Mouse (Mus musculus) lung, embryonic 15.5 days (tissue): Measurements from ENCODE around the gene Mum1. TPM values are rescaled to one million over a fixed set of nuclear protein-coding genes. Genes with fewer than 3 reads are reported as not detected.

Experiments used
- ATAC-seq: fragments of 200-750 bp; cut with Nextera tagmentation; 2 replicates; pipeline ENCODE4 v1.8.0; 2017; ENCODE audit warnings: moderate number of reproducible peaks, borderline replicate concordance; ENCODE audit not compliant: low FRiP score, low TSS enrichment; ENCODE audit errors: extremely low read depth
- H3K27ac ChIP-seq: fragments of 300-500 bp; sonication (generic); 2 replicates; pipeline ENCODE4 v1.5.1; 2015; ENCODE audit warnings: moderate library complexity, mild to moderate bottlenecking, inconsistent platforms
- H3K27me3 ChIP-seq: fragments of 300-500 bp; sonication (generic); 2 replicates; pipeline ENCODE4 v1.6.1; 2015; ENCODE audit warnings: inconsistent platforms
- H3K36me3 ChIP-seq: fragments of 300-500 bp; sonication (generic); 2 replicates; pipeline ENCODE4 v1.6.1; 2015; ENCODE audit warnings: inconsistent platforms
- H3K4me1 ChIP-seq: fragments of 300-500 bp; sonication (generic); 2 replicates; pipeline ENCODE4 v1.6.1; 2015; ENCODE audit warnings: inconsistent platforms
- H3K4me2 ChIP-seq: fragments of 300-500 bp; sonication (generic); 2 replicates; pipeline ENCODE4 v1.6.1; 2015; ENCODE audit warnings: inconsistent platforms, mild to moderate bottlenecking, moderate library complexity
- H3K4me3 ChIP-seq: fragments of 300-500 bp; sonication (generic); 2 replicates; pipeline ENCODE4 v1.5.1; 2015; ENCODE audit warnings: mild to moderate bottlenecking, inconsistent platforms
- H3K9ac ChIP-seq: fragments of 300-500 bp; sonication (generic); 2 replicates; pipeline ENCODE4 v1.6.1; 2015; ENCODE audit warnings: inconsistent platforms
- H3K9me3 ChIP-seq: fragments of 300-500 bp; sonication (generic); 2 replicates; pipeline ENCODE4 v1.6.1; 2016; ENCODE audit warnings: inconsistent platforms
- WGBS: fragments of 180-500 bp; shearing (Covaris S2); methylation state at CpG from one replicate; pipeline ENCODE4 v1.1.7; 2015; 5-methylcytosine and 5-hydroxymethylcytosine counted together
- microRNA-seq: library from miRNA; unstranded; fragments of <30 nt; microRNA quantifications from one replicate; pipeline ENCODE4, GENCODE M21; 2016
- polyA plus RNA-seq: library from polyadenylated mRNA; unstranded; fragments of >200 nt; fragmentation: Nextera tagmentation; extraction: Ambion mirVana; gene quantifications from 2 replicates; pipeline ENCODE4 v1.2.1, GENCODE M21; 2015

The Mum1 gene
- polyA plus RNA-seq, 1 experiment from 2014 or later, result 66.2 TPM

- Histone ChIP-seq H3K4me2 (no peak overlapping the region), H3K36me3 (peaks cover 85% of the 10 kb centered on the region), H3K4me3 (no peak overlapping the region), H3K4me1 (peaks cover 15% of the 10 kb centered on the region), H3K27me3 (no peaks in the 10 kb centered on the region), H3K9ac (no peak overlapping the region), H3K27ac (peak overlapping the region; percentile 89), H3K9me3 (no peaks in the 10 kb centered on the region)
- 68% methylated on average over 8 of the region's 8 CpGs for WGBS
- ATAC-seq, result peak; percentile 44; the same call in 1 of the 2 replicates
Observed at GRCm38 (mm10) chr10:80281921-80282371, 55.7 kb downstream of the Mum1 start.

- ATAC-seq, result 0 out of 2 replicates have a peak, but pooled peaks have one; percentile 8
- 63% methylated on average over 20 of the region's 20 CpGs for WGBS
Observed at GRCm38 (mm10) chr10:80282481-80283441, 56.5 kb downstream of the Mum1 start.

GRCm38 (mm10) chr10:80285222-80286070 is 59.2 kb downstream of the Mum1 start:
- Histone ChIP-seq H3K4me2 (no peak overlapping the region), H3K36me3 (peaks cover 68% of the 10 kb centered on the region), H3K27ac (no peak overlapping the region), H3K4me1 (peaks cover 15% of the 10 kb centered on the region), H3K27me3 (no peaks in the 10 kb centered on the region), H3K9me3 (no peaks in the 10 kb centered on the region), H3K4me3 (no peak overlapping the region), H3K9ac (no peak overlapping the region)
- WGBS, result 79% methylated on average over 13 of the region's 15 CpGs
- no peak for ATAC-seq

More at GRCm38 (mm10) chr10:80282481-80283441, 56.5 kb downstream of the Mum1 start:
- Histone ChIP-seq H3K9me3 (no peaks in the 10 kb centered on the region), H3K27me3 (no peaks in the 10 kb centered on the region), H3K36me3 (peaks cover 83% of the 10 kb centered on the region), H3K4me2 (no peak overlapping the region), H3K27ac (peak overlapping the region; percentile 89), H3K4me1 (peaks cover 15% of the 10 kb centered on the region), H3K9ac (no peak overlapping the region), H3K4me3 (no peak overlapping the region)

GRCm38 (mm10) chr10:80288097-80288496 is 61.9 kb downstream of the Mum1 start:
- Histone ChIP-seq H3K4me1 (no peaks in the 10 kb centered on the region), H3K4me2 (no peak overlapping the region), H3K27ac (no peak overlapping the region), H3K9ac (no peak overlapping the region), H3K4me3 (no peak overlapping the region), H3K27me3 (no peaks in the 10 kb centered on the region), H3K9me3 (no peaks in the 10 kb centered on the region), H3K36me3 (peaks cover 51% of the 10 kb centered on the region)
- ATAC-seq, result no peak
- WGBS, result 91% methylated on average over 12 of the region's 12 CpGs

GRCm38 (mm10) chr10:80288657-80289056 is 62.4 kb downstream of the Mum1 start:
- no peaks in the 10 kb centered on the region for H3K9me3 ChIP-seq
- WGBS, result 62% methylated on average over 8 of the region's 8 CpGs
- no peak overlapping the region for H3K4me3 ChIP-seq
- peaks cover 48% of the 10 kb centered on the region for H3K36me3 ChIP-seq
- no peak overlapping the region for H3K4me2 ChIP-seq
- H3K27ac ChIP-seq, result no peak overlapping the region
- H3K9ac ChIP-seq, result no peak overlapping the region
- no peak for ATAC-seq
- H3K4me1 ChIP-seq, result peaks cover 5% of the 10 kb centered on the region
- H3K27me3 ChIP-seq, result no peaks in the 10 kb centered on the region

- peak within 1 kb of the TSS; percentile 75 for H3K4me2 ChIP-seq
- H3K27ac ChIP-seq, result peak within 1 kb of the TSS; percentile 86
- H3K36me3 ChIP-seq, result peaks cover 27% of the 10 kb centered on the region
- peak within 1 kb of the TSS; percentile 94 for H3K9ac ChIP-seq
- under 1% methylated on average over 72 of the region's 72 CpGs for WGBS
- H3K9me3 ChIP-seq, result no peaks in the 10 kb centered on the region
- H3K27me3 ChIP-seq, result peaks cover 11% of the 10 kb centered on the region
- H3K4me3 ChIP-seq, result peak within 1 kb of the TSS; percentile 73
- peak; percentile 90 for ATAC-seq
- H3K4me1 ChIP-seq, result peaks cover 27% of the 10 kb centered on the region
Observed at GRCm38 (mm10) chr10:80292251-80293146, 66.3 kb downstream of the Mum1 start, which contains the start of gene Rps15. Gene Rps15 (plus strand): TSS chr10:80292453.

GRCm38 (mm10) chr10:80293325-80293724 is 67.1 kb downstream of the Mum1 start:
- Histone ChIP-seq H3K27ac (peak overlapping the region; percentile 86), H3K9me3 (no peaks in the 10 kb centered on the region), H3K9ac (peak overlapping the region; percentile 94), H3K36me3 (peaks cover 21% of the 10 kb centered on the region), H3K27me3 (peaks cover 20% of the 10 kb centered on the region), H3K4me3 (peak overlapping the region; percentile 73), H3K4me2 (peak overlapping the region; percentile 75), H3K4me1 (peaks cover 27% of the 10 kb centered on the region)
- 23% methylated on average over 14 of the region's 14 CpGs for WGBS
- no peak for ATAC-seq

Small RNAs within 50 kb of the gene (microRNA-seq; reads per million reads assigned to microRNA genes)
- not detected for gene Mir6911

Other genes with a start within 250 kb of the Mum1 start
- 20.2 and 20.5 TPM in 2 replicates for gene Tmem259, start 242.1 kb upstream of the Mum1 start, polyA plus RNA-seq
- gene Cnn2, start 237.8 kb upstream of the Mum1 start, polyA plus RNA-seq, result 367 and 375 TPM in 2 replicates
- 3.5 and 4.3 TPM in 2 replicates for gene Abca7, start 229.9 kb upstream of the Mum1 start, polyA plus RNA-seq
- gene Arhgap45, start 209.8 kb upstream of the Mum1 start, polyA plus RNA-seq, result 16.8 and 19.8 TPM in 2 replicates
- gene Polr2e, start 186.6 kb upstream of the Mum1 start, polyA plus RNA-seq, result 223 and 225 TPM in 2 replicates
- 523 and 535 TPM in 2 replicates for gene Gpx4, start 179.3 kb upstream of the Mum1 start, polyA plus RNA-seq
- 15.5 and 16.6 TPM in 2 replicates for gene Sbno2, start 120.9 kb upstream of the Mum1 start, polyA plus RNA-seq
- 18.6 and 22.1 TPM in 2 replicates for gene Stk11, start 110.6 kb upstream of the Mum1 start, polyA plus RNA-seq
- gene Atp5d, start 87.8 kb upstream of the Mum1 start, polyA plus RNA-seq, result 521 and 541 TPM in 2 replicates
- gene Cbarp, start 85.6 kb upstream of the Mum1 start, polyA plus RNA-seq, result 3.9 and 5.0 TPM in 2 replicates
- gene Midn, start 78.2 kb upstream of the Mum1 start, polyA plus RNA-seq, result 17.5 and 18.6 TPM in 2 replicates
- gene Cirbp, start 60.4 kb upstream of the Mum1 start, polyA plus RNA-seq, result 94.6 and 95.1 TPM in 2 replicates
- gene 1600002K03Rik, start 53.5 kb upstream of the Mum1 start, polyA plus RNA-seq, result 11.6 and 14.7 TPM in 2 replicates
- gene Efna2, start 47.0 kb upstream of the Mum1 start, polyA plus RNA-seq, result 16.0 and 17.3 TPM in 2 replicates
- gene Ndufs7, start 22.7 kb downstream of the Mum1 start, polyA plus RNA-seq, result 321 and 329 TPM in 2 replicates
- 29.3 and 30.2 TPM in 2 replicates for gene Gamt, start 34.6 kb downstream of the Mum1 start, polyA plus RNA-seq
- gene Dazap1, start 35.1 kb downstream of the Mum1 start, polyA plus RNA-seq, result 58.9 and 67.0 TPM in 2 replicates
- 907 and 974 TPM in 2 replicates for gene Rps15, start 66.0 kb downstream of the Mum1 start, polyA plus RNA-seq
- 0.59 and 1.3 TPM in 2 replicates for gene Apc2, start 69.5 kb downstream of the Mum1 start, polyA plus RNA-seq
- gene 2310011J03Rik, start 94.1 kb downstream of the Mum1 start, polyA plus RNA-seq, result 47.7 and 51.9 TPM in 2 replicates
- 3.4 and 4.0 TPM in 2 replicates for gene Pcsk4, start 103.1 kb downstream of the Mum1 start, polyA plus RNA-seq
- gene Reep6, start 103.5 kb downstream of the Mum1 start, polyA plus RNA-seq, result 13.8 and 14.2 TPM in 2 replicates
- 2.5 and 3.4 TPM in 2 replicates for gene Adamtsl5, start 122.0 kb downstream of the Mum1 start, polyA plus RNA-seq
- 0.74 and 1.0 TPM in 2 replicates for gene Plk5, start 130.0 kb downstream of the Mum1 start, polyA plus RNA-seq
- gene Mex3d, start 161.2 kb downstream of the Mum1 start, polyA plus RNA-seq, result 7.9 and 9.6 TPM in 2 replicates
- 276 and 277 TPM in 2 replicates for gene Mbd3, start 173.1 kb downstream of the Mum1 start, polyA plus RNA-seq
- gene Uqcr11, start 180.4 kb downstream of the Mum1 start, polyA plus RNA-seq, result 628 and 681 TPM in 2 replicates
- 122 and 126 TPM in 2 replicates for gene Tcf3, start 207.2 kb downstream of the Mum1 start, polyA plus RNA-seq